Mouse (Mus musculus) hindbrain, postnatal 0 days (tissue): Measurements from ENCODE around the gene Fgfr2. TPM values are rescaled to one million over a fixed set of nuclear protein-coding genes. Genes with fewer than 3 reads are reported as not detected.

Experiments used
- ATAC-seq: fragments of 200-750 bp; cut with Nextera tagmentation; 2 replicates; pipeline ENCODE4 v1.8.0; 2017; ENCODE audit warnings: mild to moderate bottlenecking, moderate TSS enrichment, moderate library complexity
- DNase-seq: peaks from one replicate; pipeline ENCODE4 v3.0.0-alpha.2; 2015; ENCODE audit warnings: low spot score
- H3K27ac ChIP-seq: fragments of 300-500 bp; sonication (generic); 2 replicates; pipeline ENCODE4 v1.5.1; 2014; ENCODE audit warnings: mild to moderate bottlenecking
- H3K27me3 ChIP-seq: fragments of 300-500 bp; sonication (generic); 2 replicates; pipeline ENCODE4 v1.6.1; 2014; ENCODE audit warnings: low read length, mixed read lengths; ENCODE audit not compliant: insufficient read depth
- H3K36me3 ChIP-seq: fragments of 300-500 bp; sonication (generic); 2 replicates; pipeline ENCODE4 v1.6.1; 2014; ENCODE audit warnings: low read length, mixed read lengths; ENCODE audit not compliant: insufficient read depth
- H3K4me1 ChIP-seq: fragments of 300-500 bp; sonication (generic); 2 replicates; pipeline ENCODE4 v1.6.1; 2014; ENCODE audit warnings: antibody characterized with exemption, low read length, mixed read lengths; ENCODE audit not compliant: insufficient read depth
- H3K4me2 ChIP-seq: fragments of 300-500 bp; sonication (generic); 2 replicates; pipeline ENCODE4 v1.6.1; 2014; ENCODE audit warnings: low read depth, mild to moderate bottlenecking, low read length, moderate library complexity, mixed read lengths
- H3K4me3 ChIP-seq: fragments of 300-500 bp; sonication (generic); 2 replicates; pipeline ENCODE4 v1.5.1; 2014; ENCODE audit warnings: low read length
- H3K9ac ChIP-seq: fragments of 300-500 bp; sonication (generic); replicated peaks from 2 replicates; pipeline ENCODE4 v1.6.1; 2014; ENCODE audit warnings: mild to moderate bottlenecking, low read length, moderate library complexity, mixed read lengths
- H3K9me3 ChIP-seq: fragments of 300-500 bp; sonication (generic); 2 replicates; pipeline ENCODE4 v1.6.1; 2016; ENCODE audit warnings: low read length, mixed read lengths
- CTCF ChIP-seq: IDR thresholded peaks from 2 replicates; pipeline ENCODE4 v1.5.1; 2016; ENCODE audit warnings: antibody characterized with exemption, control low read depth, low read depth
- WGBS: fragments of 180-500 bp; shearing (Covaris S2); extraction: QIAGEN DNeasy Blood & Tissue Kit; methylation state at CpG from one replicate; pipeline ENCODE4 v1.1.7; 2014; 5-methylcytosine and 5-hydroxymethylcytosine counted together
- polyA plus RNA-seq: library from polyadenylated mRNA; unstranded; fragments of >200 nt; fragmentation: Nextera tagmentation; extraction: Ambion mirVana; gene quantifications from 2 replicates; pipeline ENCODE4 v1.2.1, GENCODE M21; 2015
- total RNA-seq: library from RNA; depleted of rRNA; stranded (reverse); fragments of >200 nt; gene quantifications from 2 replicates; pipeline ENCODE4 v1.2.3, GENCODE M21; 2014

Gene Fgfr2
- total and polyA plus RNA-seq, 2 experiments from 2014 or later = 17.3 to 49.0 TPM

GRCm38 (mm10) chr7:132719570-132719969 lies 403.6 kb downstream of the Fgfr2 start:
- DNase-seq (no peak), ATAC-seq (no peak)
- Histone ChIP-seq H3K36me3 (no peaks in the 10 kb centered on the region), H3K27me3 (no peaks in the 10 kb centered on the region), H3K9ac (no peak overlapping the region), H3K9me3 (no peaks in the 10 kb centered on the region), H3K4me3 (no peak overlapping the region), H3K4me2 (no peak overlapping the region), H3K4me1 (peaks cover 17% of the 10 kb centered on the region; the same call in 1 of the 2 replicates), H3K27ac (0 out of 2 replicates have a peak overlapping the region, but pooled peaks have one; percentile 58)
- 87% methylated on average over 4 of the region's 4 CpGs for WGBS
- no peak for TF ChIP-seq CTCF

- Histone ChIP-seq H3K4me1 (peaks cover 19% of the 10 kb centered on the region), H3K27ac (no peak overlapping the region; the same call in 1 of the 2 replicates), H3K9me3 (no peaks in the 10 kb centered on the region), H3K4me2 (no peak overlapping the region), H3K9ac (no peak overlapping the region), H3K36me3 (no peaks in the 10 kb centered on the region), H3K27me3 (no peaks in the 10 kb centered on the region), H3K4me3 (no peak overlapping the region)
- ATAC-seq (no peak), DNase-seq (no peak)
- 94% methylated on average over 4 of the region's 4 CpGs for WGBS
- no peak for TF ChIP-seq CTCF
Measured at GRCm38 (mm10) chr7:132715259-132715658, 407.9 kb downstream of the Fgfr2 start.

GRCm38 (mm10) chr7:132714236-132714923 lies 408.8 kb downstream of the Fgfr2 start:
- Histone ChIP-seq H3K9me3 (no peaks in the 10 kb centered on the region), H3K4me3 (no peak overlapping the region), H3K4me1 (peaks cover 19% of the 10 kb centered on the region), H3K27me3 (no peaks in the 10 kb centered on the region), H3K9ac (no peak overlapping the region), H3K4me2 (no peak overlapping the region), H3K27ac (peak overlapping the region; percentile 77), H3K36me3 (no peaks in the 10 kb centered on the region)
- DNase-seq (peak; percentile 67), ATAC-seq (peak; percentile 60)
- TF ChIP-seq CTCF = no peak
- 24% methylated on average over 6 of the region's 6 CpGs for WGBS

- WGBS = 63% methylated on average over 8 of the region's 8 CpGs
- DNase-seq = peak; percentile 9
- Histone ChIP-seq H3K4me3 (no peak overlapping the region), H3K36me3 (no peaks in the 10 kb centered on the region), H3K4me1 (peaks cover 19% of the 10 kb centered on the region), H3K4me2 (no peak overlapping the region), H3K27me3 (no peaks in the 10 kb centered on the region), H3K9ac (no peak overlapping the region), H3K27ac (peak overlapping the region; percentile 77), H3K9me3 (no peaks in the 10 kb centered on the region)
- ATAC-seq = no peak
- no peak for TF ChIP-seq CTCF
Measured at GRCm38 (mm10) chr7:132713483-132714126, 409.5 kb downstream of the Fgfr2 start.

- ATAC-seq (no peak), DNase-seq (no peak)
- TF ChIP-seq CTCF = no peak
- H3K4me1 ChIP-seq = peaks cover 19% of the 10 kb centered on the region
- no peaks in the 10 kb centered on the region for H3K9me3 ChIP-seq
- H3K27ac ChIP-seq = no peak overlapping the region
- WGBS = 84% methylated on average over 7 of the region's 7 CpGs
- H3K4me2 ChIP-seq = no peak overlapping the region
- no peaks in the 10 kb centered on the region for H3K27me3 ChIP-seq
- no peaks in the 10 kb centered on the region for H3K36me3 ChIP-seq
- no peak overlapping the region for H3K4me3 ChIP-seq
- H3K9ac ChIP-seq = no peak overlapping the region
Measured at GRCm38 (mm10) chr7:132712956-132713355, 410.2 kb downstream of the Fgfr2 start.

DNA sequence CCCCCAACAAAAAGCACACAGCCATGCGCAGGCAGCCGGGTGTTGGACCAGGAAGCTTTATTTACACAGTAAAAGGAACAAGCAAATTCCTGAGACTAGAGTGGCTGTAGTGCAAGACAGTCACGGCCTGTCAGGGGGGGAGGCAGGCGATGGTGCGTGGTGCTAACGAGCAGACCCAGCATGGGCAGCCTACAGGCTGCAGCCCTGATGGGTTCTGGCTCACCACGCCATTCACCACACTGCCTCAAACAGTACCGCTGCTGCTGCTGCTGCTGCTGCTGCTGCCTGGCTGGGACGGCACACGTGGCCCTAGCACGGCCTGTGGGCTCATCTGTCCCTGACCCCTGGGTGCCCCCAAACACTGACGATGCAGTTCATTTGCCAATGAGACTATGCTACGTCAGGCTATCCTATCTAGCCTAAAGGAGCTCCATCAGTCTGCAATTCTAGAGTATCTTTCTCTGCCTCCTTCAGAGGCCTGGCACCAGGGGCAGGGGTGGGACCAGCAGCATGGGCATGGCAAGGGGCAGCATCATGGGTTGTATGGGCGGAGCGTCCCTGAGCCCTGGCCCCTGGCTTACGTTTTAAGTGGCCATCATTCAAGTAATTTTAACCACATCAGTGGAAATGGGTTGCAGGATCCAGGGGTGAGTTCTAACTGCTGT lies 411.0 kb downstream of the Fgfr2 start:
- ATAC-seq (peak; percentile 50), DNase-seq (peak; percentile 34)
- Histone ChIP-seq H3K4me1 (peaks cover 19% of the 10 kb centered on the region), H3K4me3 (no peak overlapping the region), H3K9me3 (no peaks in the 10 kb centered on the region), H3K27ac (peak overlapping the region; percentile 49; the same call in 1 of the 2 replicates), H3K4me2 (no peak overlapping the region), H3K27me3 (no peaks in the 10 kb centered on the region), H3K9ac (0 out of 2 replicates have a peak overlapping the region, but pooled peaks have one; percentile 21), H3K36me3 (no peaks in the 10 kb centered on the region)
- WGBS = 34% methylated on average over 16 of the region's 16 CpGs
- TF ChIP-seq CTCF = no peak
